Mouse (Mus musculus): Measurements from ENCODE around the gene Snrpd2. TPM values are rescaled to one million over a fixed set of nuclear protein-coding genes. Genes with fewer than 3 reads are reported as not detected.

The Snrpd2 gene
- total and polyA plus RNA-seq, 2 experiments from 2014 or later: 45.6 to 84.9 TPM

DNA sequence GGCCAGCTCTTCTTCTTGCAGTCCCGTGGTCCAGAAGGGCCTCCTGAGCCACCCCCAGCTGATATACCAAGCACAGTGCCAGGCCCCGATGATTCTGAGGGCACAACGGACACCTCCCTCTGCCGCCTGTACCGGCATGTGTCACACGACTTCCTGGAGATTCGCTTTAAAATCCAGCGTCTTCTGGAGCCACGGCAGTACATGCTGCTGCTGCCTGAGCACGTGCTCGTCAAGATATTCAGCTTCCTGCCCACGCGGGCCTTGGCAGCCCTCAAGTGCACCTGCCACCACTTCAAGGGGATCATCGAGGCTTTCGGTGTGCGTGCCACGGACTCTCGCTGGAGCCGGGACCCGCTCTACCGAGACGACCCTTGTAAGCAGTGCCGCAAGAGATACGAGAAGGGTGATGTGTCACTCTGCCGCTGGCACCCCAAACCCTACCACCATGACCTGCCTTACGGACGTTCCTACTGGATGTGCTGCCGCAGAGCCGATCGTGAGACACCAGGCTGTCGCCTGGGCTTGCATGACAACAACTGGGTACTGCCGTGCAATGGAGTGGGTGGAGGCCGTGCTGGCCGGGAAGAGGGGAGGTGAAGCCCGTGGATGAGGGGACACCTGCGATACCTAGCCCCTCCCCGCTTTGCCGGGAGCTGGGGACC lies 12.7 kb upstream of the Snrpd2 start:
- H3K27ac ChIP-seq (ENCODE audit: low read depth): no peak overlapping the region
- WGBS: 88% methylated on average over 38 of the region's 38 CpGs
- TF ChIP-seq EP300 (IDR thresholded peaks at IDR 0.05; ENCODE audit: low read depth) (no peak), CTCF (IDR thresholded peaks at IDR 0.05; ENCODE audit: low read depth) (no peak)
- H3K4me1 ChIP-seq (ENCODE audit: control insufficient read depth, insufficient read depth): peaks cover 4% of the 10 kb centered on the region; the same call in 1 of the 2 replicates
- H3K9ac ChIP-seq (replicated peaks; ENCODE audit: low read depth, low read length): no peak overlapping the region
- H3K4me2 ChIP-seq (ENCODE audit: low read depth, low read length): no peak overlapping the region
- H3K36me3 ChIP-seq (replicated peaks; ENCODE audit: control insufficient read depth, insufficient read depth, low read length): peaks cover 51% of the 10 kb centered on the region
- ATAC-seq (ENCODE audit: insufficient read depth, low read depth) (no peak), DNase-seq (ENCODE audit: low spot score) (no peak)
- no peaks in the 10 kb centered on the region for H3K27me3 ChIP-seq (ENCODE audit: control insufficient read depth, insufficient read depth, low read length)
- H3K4me3 ChIP-seq (ENCODE audit: low read depth, low read length): no peak overlapping the region
- no peaks in the 10 kb centered on the region for H3K9me3 ChIP-seq (replicated peaks; ENCODE audit: control insufficient read depth, low read length)

DNA sequence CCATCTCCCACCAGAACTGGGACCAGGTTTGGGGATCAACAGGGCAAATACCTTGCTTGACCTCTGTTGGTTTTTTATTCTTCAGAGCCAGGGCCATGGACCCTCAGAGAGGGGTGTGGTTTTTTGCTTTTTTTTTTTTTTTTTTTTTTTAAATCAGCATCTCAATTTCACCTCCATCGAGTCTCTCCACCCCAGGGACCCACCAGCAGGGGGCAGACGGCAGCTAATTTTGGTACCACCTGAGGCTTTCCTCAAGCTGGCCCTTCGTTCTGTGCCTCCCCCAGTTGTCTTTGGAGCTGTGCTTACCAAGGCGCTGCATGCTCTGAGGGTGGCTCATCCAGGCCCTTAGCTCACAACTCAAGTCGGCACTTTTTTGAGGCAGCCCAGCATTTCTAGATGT lies 12.1 kb upstream of the Snrpd2 start:
- Histone ChIP-seq H3K9ac (replicated peaks; ENCODE audit: low read depth, low read length) (no peak overlapping the region), H3K4me1 (ENCODE audit: control insufficient read depth, insufficient read depth) (no peaks in the 10 kb centered on the region), H3K36me3 (replicated peaks; ENCODE audit: control insufficient read depth, insufficient read depth, low read length) (peaks cover 51% of the 10 kb centered on the region), H3K27me3 (ENCODE audit: control insufficient read depth, insufficient read depth, low read length) (no peaks in the 10 kb centered on the region), H3K4me2 (ENCODE audit: low read depth, low read length) (no peak overlapping the region), H3K9me3 (replicated peaks; ENCODE audit: control insufficient read depth, low read length) (no peaks in the 10 kb centered on the region), H3K27ac (ENCODE audit: low read depth) (no peak overlapping the region), H3K4me3 (ENCODE audit: low read depth, low read length) (no peak overlapping the region)
- ATAC-seq (ENCODE audit: insufficient read depth, low read depth): no peak
- TF ChIP-seq CTCF (IDR thresholded peaks at IDR 0.05; ENCODE audit: low read depth) (peak; percentile 53), EP300 (IDR thresholded peaks at IDR 0.05; ENCODE audit: low read depth) (no peak)
- DNase-seq (ENCODE audit: low spot score): no peak
- WGBS: 38% methylated on average over 5 of the region's 5 CpGs

DNA sequence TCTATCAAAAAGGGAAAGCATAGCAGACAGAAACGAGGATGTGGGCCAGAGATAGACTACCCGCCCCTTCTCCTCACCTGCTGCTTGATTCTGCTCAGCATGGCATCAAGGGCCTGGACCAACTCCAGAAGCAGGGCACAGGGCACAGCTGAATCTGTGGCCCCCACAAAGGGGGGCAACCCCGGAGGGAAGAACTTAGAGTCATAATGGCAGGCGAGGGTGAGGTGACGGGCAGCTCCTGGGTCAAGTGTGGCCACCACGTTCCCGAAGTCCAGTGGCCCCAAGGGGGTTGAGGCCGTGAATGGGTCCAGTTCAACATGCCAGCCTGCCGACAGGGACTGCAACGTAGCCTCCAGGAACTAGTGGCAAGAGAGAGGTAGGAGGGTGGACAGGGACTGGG lies 2.7 kb upstream of the Snrpd2 start:
- H3K36me3 ChIP-seq (replicated peaks; ENCODE audit: control insufficient read depth, insufficient read depth, low read length): peaks cover 10% of the 10 kb centered on the region
- H3K27me3 ChIP-seq (ENCODE audit: control insufficient read depth, insufficient read depth, low read length): no peaks in the 10 kb centered on the region
- H3K27ac ChIP-seq (ENCODE audit: low read depth): no peak overlapping the region
- peaks cover 16% of the 10 kb centered on the region for H3K4me1 ChIP-seq (ENCODE audit: control insufficient read depth, insufficient read depth)
- H3K4me3 ChIP-seq (ENCODE audit: low read depth, low read length): no peak overlapping the region
- no peaks in the 10 kb centered on the region for H3K9me3 ChIP-seq (replicated peaks; ENCODE audit: control insufficient read depth, low read length)
- TF ChIP-seq CTCF (IDR thresholded peaks at IDR 0.05; ENCODE audit: low read depth) (no peak), EP300 (IDR thresholded peaks at IDR 0.05; ENCODE audit: low read depth) (no peak)
- H3K9ac ChIP-seq (replicated peaks; ENCODE audit: low read depth, low read length): no peak overlapping the region
- no peak overlapping the region for H3K4me2 ChIP-seq (ENCODE audit: low read depth, low read length)
- ATAC-seq (ENCODE audit: insufficient read depth, low read depth) (no peak), DNase-seq (ENCODE audit: low spot score) (no peak)
- WGBS: 82% methylated on average over 10 of the region's 10 CpGs

DNA sequence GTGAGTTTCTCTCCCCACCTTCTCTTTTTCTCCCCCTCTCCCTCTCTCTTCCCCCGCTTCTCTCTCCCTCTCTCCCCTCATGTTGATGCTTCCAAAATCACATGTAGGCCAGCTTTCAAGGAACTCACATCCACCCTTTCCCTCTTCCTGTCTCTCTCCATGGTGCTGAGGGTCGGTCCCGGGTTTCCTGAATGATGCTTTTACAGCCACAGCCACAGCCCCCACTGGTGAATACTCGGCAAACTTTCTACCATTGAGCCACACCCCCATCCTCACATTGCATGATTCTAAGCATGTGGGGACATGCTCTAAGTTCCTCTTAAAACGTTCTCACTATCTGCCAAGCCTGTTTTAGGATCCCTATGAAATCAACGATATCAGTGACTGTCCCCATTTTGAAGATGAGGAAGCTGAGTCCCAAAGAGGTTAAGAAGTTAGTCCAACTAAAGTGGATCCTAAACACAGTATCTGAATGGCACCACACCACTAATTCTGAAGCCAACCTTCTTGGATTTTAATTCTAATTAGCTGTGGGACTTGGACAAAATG lies 2.0 kb upstream of the Snrpd2 start:
- H3K4me2 ChIP-seq (ENCODE audit: low read depth, low read length): no peak overlapping the region

DNA sequence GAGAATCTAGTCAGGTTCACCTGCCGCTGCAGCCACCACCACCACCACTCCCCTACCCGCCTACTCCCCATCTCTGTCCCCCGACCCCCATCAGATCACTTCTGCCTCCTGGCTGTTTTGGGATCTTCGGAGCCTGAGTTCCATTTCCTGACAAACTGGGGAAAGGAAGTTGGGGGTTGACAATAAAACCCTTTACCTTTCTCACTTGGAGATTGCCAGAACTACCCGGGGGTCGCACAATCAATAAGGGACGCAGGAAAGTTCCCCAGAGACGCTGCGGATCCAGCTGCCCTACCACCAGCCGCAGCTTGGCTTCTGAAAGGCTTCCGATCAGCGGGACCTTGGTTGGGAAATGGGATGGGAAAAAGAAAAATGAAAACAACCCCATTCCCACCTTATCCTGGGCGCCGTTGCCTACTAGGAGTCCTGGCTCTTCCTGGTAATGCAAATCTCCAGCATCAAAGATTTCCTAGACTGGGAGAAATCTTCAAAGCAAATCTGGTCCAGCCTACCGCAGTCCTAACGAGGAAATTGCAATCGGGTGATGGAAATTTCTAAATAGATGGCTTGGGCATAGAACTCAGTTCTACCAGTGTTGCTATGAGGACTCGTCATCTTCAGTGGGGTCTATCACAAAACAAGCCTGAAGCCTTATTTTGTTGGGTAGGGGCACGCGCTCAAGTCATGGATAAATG lies 1.2 kb upstream of the Snrpd2 start:
- Histone ChIP-seq H3K36me3 (replicated peaks; ENCODE audit: control insufficient read depth, insufficient read depth, low read length) (peaks cover 25% of the 10 kb centered on the region), H3K4me3 (ENCODE audit: low read depth, low read length) (peak overlapping the region; percentile 66), H3K9ac (replicated peaks; ENCODE audit: low read depth, low read length) (peak overlapping the region; percentile 24), H3K27ac (ENCODE audit: low read depth) (peak overlapping the region; percentile 77), H3K4me1 (ENCODE audit: control insufficient read depth, insufficient read depth) (peaks cover 16% of the 10 kb centered on the region), H3K9me3 (replicated peaks; ENCODE audit: control insufficient read depth, low read length) (no peaks in the 10 kb centered on the region), H3K4me2 (ENCODE audit: low read depth, low read length) (peak overlapping the region; percentile 86), H3K27me3 (ENCODE audit: control insufficient read depth, insufficient read depth, low read length) (no peaks in the 10 kb centered on the region)
- ATAC-seq (ENCODE audit: insufficient read depth, low read depth): no peak
- WGBS: 9% methylated on average over 20 of the region's 20 CpGs
- TF ChIP-seq CTCF (IDR thresholded peaks at IDR 0.05; ENCODE audit: low read depth) (no peak), EP300 (IDR thresholded peaks at IDR 0.05; ENCODE audit: low read depth) (no peak)
- no peak for DNase-seq (ENCODE audit: low spot score)

More for the DNA sequence above, 2.0 kb upstream of the Snrpd2 start:
- TF ChIP-seq EP300 (IDR thresholded peaks at IDR 0.05; ENCODE audit: low read depth) (no peak), CTCF (IDR thresholded peaks at IDR 0.05; ENCODE audit: low read depth) (no peak)
- H3K9ac ChIP-seq (replicated peaks; ENCODE audit: low read depth, low read length): no peak overlapping the region
- H3K27ac ChIP-seq (ENCODE audit: low read depth): no peak overlapping the region
- no peak for DNase-seq (ENCODE audit: low spot score)
- H3K36me3 ChIP-seq (replicated peaks; ENCODE audit: control insufficient read depth, insufficient read depth, low read length): peaks cover 17% of the 10 kb centered on the region
- H3K4me3 ChIP-seq (ENCODE audit: low read depth, low read length): no peak overlapping the region
- no peaks in the 10 kb centered on the region for H3K27me3 ChIP-seq (ENCODE audit: control insufficient read depth, insufficient read depth, low read length)
- H3K4me1 ChIP-seq (ENCODE audit: control insufficient read depth, insufficient read depth): peaks cover 16% of the 10 kb centered on the region
- ATAC-seq (ENCODE audit: insufficient read depth, low read depth): no peak
- 41% methylated on average over 6 of the region's 6 CpGs for WGBS
- no peaks in the 10 kb centered on the region for H3K9me3 ChIP-seq (replicated peaks; ENCODE audit: control insufficient read depth, low read length)
